Mouse (Mus musculus): ENCODE results near the gene Micu1. TPM values are rescaled to one million over a fixed set of nuclear protein-coding genes. Genes with fewer than 3 reads are reported as not detected.

Micu1 gene
- polyA plus RNA-seq, 1 experiment from 2014 or later = 42.5 TPM

GRCm38 (mm10) chr10:59849371-59849770 is 147.1 kb downstream of the Micu1 start:
- WGBS = 79% methylated on average over 7 of the region's 7 CpGs
- no peaks in the 10 kb centered on the region for H3K9me3 ChIP-seq (ENCODE audit: control insufficient read depth, low read length)
- peaks cover 0 to 2% of the 10 kb centered on the region in 2 experiments; a peak in 1 of 4 replicates for H3K4me1 ChIP-seq (ENCODE audit: control insufficient read depth in 2 of 2, insufficient read depth in 2 of 2, low read length in 2 of 2)

GRCm38 (mm10) chr10:59857157-59857556 is 154.9 kb downstream of the Micu1 start:
- H3K4me1 ChIP-seq (ENCODE audit: control insufficient read depth in 2 of 2, insufficient read depth in 2 of 2, low read length in 2 of 2) = no peaks in the 10 kb centered on the region
- no peak overlapping the region for H3K9ac ChIP-seq (ENCODE audit: low read length)
- 80% methylated on average over 5 of the region's 5 CpGs for WGBS
- no peaks in the 10 kb centered on the region for H3K27me3 ChIP-seq (ENCODE audit: control insufficient read depth, insufficient read depth, low read length)
- ATAC-seq (ENCODE audit: insufficient number of reproducible peaks, insufficient read depth, low FRiP score, low read depth) = no peak
- no peaks in the 10 kb centered on the region for H3K9me3 ChIP-seq (ENCODE audit: control insufficient read depth, low read length)
- H3K4me3 ChIP-seq (ENCODE audit: control insufficient read depth in 1 of 2, insufficient read depth in 1 of 2, low read depth in 1 of 2, low read length in 2 of 2) = no peak overlapping the region
- H3K4me2 ChIP-seq (ENCODE audit: low read length) = no peak overlapping the region
- no peak overlapping the region for H3K27ac ChIP-seq (replicated peaks in 1 of 2; ENCODE audit: control insufficient read depth in 1 of 2, insufficient read depth in 1 of 2, low read depth in 2 of 2, low read length in 2 of 2)
- H3K36me3 ChIP-seq (ENCODE audit: control insufficient read depth, insufficient read depth, low read length) = no peaks in the 10 kb centered on the region

More at GRCm38 (mm10) chr10:59849371-59849770, 147.1 kb downstream of the Micu1 start:
- Histone ChIP-seq H3K4me2 (ENCODE audit: low read length) (no peak overlapping the region), H3K36me3 (ENCODE audit: control insufficient read depth, insufficient read depth, low read length) (no peaks in the 10 kb centered on the region), H3K4me3 (ENCODE audit: control insufficient read depth in 1 of 2, insufficient read depth in 1 of 2, low read depth in 1 of 2, low read length in 2 of 2) (no peak overlapping the region), H3K9ac (ENCODE audit: low read length) (no peak overlapping the region), H3K27me3 (ENCODE audit: control insufficient read depth, insufficient read depth, low read length) (no peaks in the 10 kb centered on the region), H3K27ac (replicated peaks in 1 of 2; ENCODE audit: control insufficient read depth in 1 of 2, insufficient read depth in 1 of 2, low read depth in 2 of 2, low read length in 2 of 2) (no peak overlapping the region)
- no peak for ATAC-seq (ENCODE audit: insufficient number of reproducible peaks, insufficient read depth, low FRiP score, low read depth)

GRCm38 (mm10) chr10:59860684-59861083 is 158.4 kb downstream of the Micu1 start:
- 83% methylated on average over 9 of the region's 9 CpGs for WGBS
- no peak overlapping the region for H3K9ac ChIP-seq (ENCODE audit: low read length)
- no peak for ATAC-seq (ENCODE audit: insufficient number of reproducible peaks, insufficient read depth, low FRiP score, low read depth)
- H3K36me3 ChIP-seq (ENCODE audit: control insufficient read depth, insufficient read depth, low read length) = no peaks in the 10 kb centered on the region
- no peaks in the 10 kb centered on the region for H3K27me3 ChIP-seq (ENCODE audit: control insufficient read depth, insufficient read depth, low read length)
- H3K27ac ChIP-seq (replicated peaks in 1 of 2; ENCODE audit: control insufficient read depth in 1 of 2, insufficient read depth in 1 of 2, low read depth in 2 of 2, low read length in 2 of 2) = no peak overlapping the region
- no peak overlapping the region for H3K4me3 ChIP-seq (ENCODE audit: control insufficient read depth in 1 of 2, insufficient read depth in 1 of 2, low read depth in 1 of 2, low read length in 2 of 2)
- 0 out of 4 replicates have a peak, but pooled peaks cover 0 to 5% of the 10 kb centered on the region in 2 experiments for H3K4me1 ChIP-seq (ENCODE audit: control insufficient read depth in 2 of 2, insufficient read depth in 2 of 2, low read length in 2 of 2)
- no peak overlapping the region for H3K4me2 ChIP-seq (ENCODE audit: low read length)
- H3K9me3 ChIP-seq (ENCODE audit: control insufficient read depth, low read length) = no peaks in the 10 kb centered on the region

- H3K9me3 ChIP-seq (ENCODE audit: control insufficient read depth, low read length) = no peaks in the 10 kb centered on the region
- H3K4me3 ChIP-seq (ENCODE audit: control insufficient read depth in 1 of 2, insufficient read depth in 1 of 2, low read depth in 1 of 2, low read length in 2 of 2) = no peak overlapping the region
- WGBS = 81% methylated on average over 10 of the region's 10 CpGs
- H3K4me2 ChIP-seq (ENCODE audit: low read length) = no peak overlapping the region
- H3K4me1 ChIP-seq (ENCODE audit: control insufficient read depth in 2 of 2, insufficient read depth in 2 of 2, low read length in 2 of 2) = 0 out of 4 replicates have a peak, but pooled peaks cover 0 to 5% of the 10 kb centered on the region in 2 experiments
- no peak overlapping the region for H3K27ac ChIP-seq (replicated peaks in 1 of 2; ENCODE audit: control insufficient read depth in 1 of 2, insufficient read depth in 1 of 2, low read depth in 2 of 2, low read length in 2 of 2)
- no peak overlapping the region for H3K9ac ChIP-seq (ENCODE audit: low read length)
- no peaks in the 10 kb centered on the region for H3K27me3 ChIP-seq (ENCODE audit: control insufficient read depth, insufficient read depth, low read length)
- ATAC-seq (ENCODE audit: insufficient number of reproducible peaks, insufficient read depth, low FRiP score, low read depth) = no peak
- H3K36me3 ChIP-seq (ENCODE audit: control insufficient read depth, insufficient read depth, low read length) = no peaks in the 10 kb centered on the region
These were observed 158.9 kb downstream of the Micu1 start for GRCm38 (mm10) chr10:59861201-59861600.

- Histone ChIP-seq H3K4me1 (ENCODE audit: control insufficient read depth in 2 of 2, insufficient read depth in 2 of 2, low read length in 2 of 2) (0 out of 4 replicates have a peak, but pooled peaks cover 0 to 5% of the 10 kb centered on the region in 2 experiments), H3K9ac (ENCODE audit: low read length) (no peak overlapping the region)
- 81% methylated on average over 6 of the region's 6 CpGs for WGBS
These were observed 160.7 kb downstream of the Micu1 start for GRCm38 (mm10) chr10:59862816-59863440.

GRCm38 (mm10) chr10:59863620-59864019 is 161.3 kb downstream of the Micu1 start:
- Histone ChIP-seq H3K27me3 (ENCODE audit: control insufficient read depth, insufficient read depth, low read length) (no peaks in the 10 kb centered on the region), H3K9ac (ENCODE audit: low read length) (no peak overlapping the region), H3K4me2 (ENCODE audit: low read length) (no peak overlapping the region), H3K9me3 (ENCODE audit: control insufficient read depth, low read length) (no peaks in the 10 kb centered on the region), H3K36me3 (ENCODE audit: control insufficient read depth, insufficient read depth, low read length) (no peaks in the 10 kb centered on the region), H3K27ac (replicated peaks in 1 of 2; ENCODE audit: control insufficient read depth in 1 of 2, insufficient read depth in 1 of 2, low read depth in 2 of 2, low read length in 2 of 2) (no peak overlapping the region), H3K4me3 (ENCODE audit: control insufficient read depth in 1 of 2, insufficient read depth in 1 of 2, low read depth in 1 of 2, low read length in 2 of 2) (no peak overlapping the region), H3K4me1 (ENCODE audit: control insufficient read depth in 2 of 2, insufficient read depth in 2 of 2, low read length in 2 of 2) (0 out of 4 replicates have a peak, but pooled peaks cover 0 to 5% of the 10 kb centered on the region in 2 experiments)
- no peak for ATAC-seq (ENCODE audit: insufficient number of reproducible peaks, insufficient read depth, low FRiP score, low read depth)
- WGBS = 45% methylated on average over 4 of the region's 4 CpGs

More at GRCm38 (mm10) chr10:59862816-59863440, 160.7 kb downstream of the Micu1 start:
- Histone ChIP-seq H3K27ac (replicated peaks in 1 of 2; ENCODE audit: control insufficient read depth in 1 of 2, insufficient read depth in 1 of 2, low read depth in 2 of 2, low read length in 2 of 2) (no peak overlapping the region), H3K4me3 (ENCODE audit: control insufficient read depth in 1 of 2, insufficient read depth in 1 of 2, low read depth in 1 of 2, low read length in 2 of 2) (no peak overlapping the region), H3K36me3 (ENCODE audit: control insufficient read depth, insufficient read depth, low read length) (no peaks in the 10 kb centered on the region), H3K27me3 (ENCODE audit: control insufficient read depth, insufficient read depth, low read length) (no peaks in the 10 kb centered on the region), H3K4me2 (ENCODE audit: low read length) (no peak overlapping the region), H3K9me3 (ENCODE audit: control insufficient read depth, low read length) (no peaks in the 10 kb centered on the region)
- ATAC-seq (ENCODE audit: insufficient number of reproducible peaks, insufficient read depth, low FRiP score, low read depth) = no peak

GRCm38 (mm10) chr10:59864232-59864875 is 162.1 kb downstream of the Micu1 start:
- H3K4me2 ChIP-seq (ENCODE audit: low read length) = no peak overlapping the region
- no peak overlapping the region for H3K27ac ChIP-seq (replicated peaks in 1 of 2; ENCODE audit: control insufficient read depth in 1 of 2, insufficient read depth in 1 of 2, low read depth in 2 of 2, low read length in 2 of 2)
- no peak overlapping the region for H3K9ac ChIP-seq (ENCODE audit: low read length)
- H3K36me3 ChIP-seq (ENCODE audit: control insufficient read depth, insufficient read depth, low read length) = no peaks in the 10 kb centered on the region
- H3K4me1 ChIP-seq (ENCODE audit: control insufficient read depth in 2 of 2, insufficient read depth in 2 of 2, low read length in 2 of 2) = 0 out of 4 replicates have a peak, but pooled peaks cover 0 to 5% of the 10 kb centered on the region in 2 experiments
- no peak for ATAC-seq (ENCODE audit: insufficient number of reproducible peaks, insufficient read depth, low FRiP score, low read depth)
- H3K27me3 ChIP-seq (ENCODE audit: control insufficient read depth, insufficient read depth, low read length) = no peaks in the 10 kb centered on the region
- no peak overlapping the region for H3K4me3 ChIP-seq (ENCODE audit: control insufficient read depth in 1 of 2, insufficient read depth in 1 of 2, low read depth in 1 of 2, low read length in 2 of 2)
- WGBS = 88% methylated on average over 19 of the region's 19 CpGs
- no peaks in the 10 kb centered on the region for H3K9me3 ChIP-seq (ENCODE audit: control insufficient read depth, low read length)

All from heart, embryonic 14.5 days (tissue).